Mouse (Mus musculus) MN1 (cell line): ENCODE results near the gene Frem2.
A peak's percentile ranks its signal among the peaks of the same experiment; 100 is the strongest.

Experiments used
- DNase-seq: peaks from one replicate; pipeline ENCODE4 v3.0.0-alpha.2; 2016; ENCODE audit warnings: low spot score

The Frem2 gene

DNA sequence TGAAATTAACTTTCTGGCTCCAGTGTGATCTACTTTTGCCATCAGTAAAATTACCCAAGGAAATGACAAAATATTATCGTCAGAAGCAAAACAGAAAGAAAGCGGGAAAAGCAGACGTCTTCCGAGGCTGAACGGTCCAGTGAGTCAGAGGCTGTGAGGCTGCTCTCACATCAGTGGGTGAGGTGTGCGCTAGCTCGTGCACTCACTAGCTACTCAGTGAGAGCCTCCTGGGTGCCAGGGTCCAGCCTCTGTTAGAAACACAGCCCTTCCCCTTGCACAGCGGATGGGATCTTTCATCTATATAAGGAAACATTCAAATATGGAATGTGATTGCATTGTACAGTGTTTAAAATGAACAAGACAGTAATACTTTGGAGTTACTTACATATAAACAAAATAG is 36.8 kb downstream of the Frem2 start:
- no peak for DNase-seq

DNA sequence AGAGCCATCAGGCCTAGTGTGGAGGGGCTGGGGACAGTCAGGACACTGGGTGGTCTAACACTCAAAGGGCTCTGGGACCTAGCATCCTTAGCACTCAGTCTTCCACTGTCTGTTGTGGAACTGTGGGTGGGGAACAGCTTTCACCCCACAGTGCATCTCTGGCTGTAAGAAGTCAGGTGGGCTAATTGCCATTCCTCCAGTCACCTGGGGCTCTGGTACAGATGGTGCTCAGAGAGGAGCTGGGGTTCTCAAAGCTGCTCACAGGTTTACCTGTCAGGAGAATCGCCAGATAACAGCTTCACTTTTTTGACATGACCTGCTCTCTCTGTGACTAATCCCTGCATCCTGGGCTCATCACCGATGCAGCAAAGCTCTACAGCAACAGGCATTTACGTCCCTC is 46.0 kb downstream of the Frem2 start:
- DNase-seq: no peak

DNA sequence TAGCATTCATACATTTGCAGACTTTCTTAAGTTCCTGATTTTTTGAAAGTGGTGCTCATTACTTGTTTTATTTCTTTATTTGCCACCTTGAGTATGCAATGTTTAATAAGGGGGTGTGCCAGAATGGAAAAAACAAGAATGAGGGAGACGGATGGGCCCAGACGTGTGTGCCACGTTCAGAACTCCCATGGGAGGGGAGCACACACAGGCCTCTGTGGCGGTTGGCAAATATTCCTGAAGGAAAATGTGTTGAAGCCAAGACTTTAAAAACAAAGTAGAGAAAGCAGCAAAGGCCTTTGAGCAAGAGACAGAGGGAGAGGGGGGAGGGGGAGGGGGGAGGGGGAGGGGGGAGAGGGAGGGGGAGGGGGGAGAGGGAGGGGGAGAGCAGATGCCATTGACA is 47.3 kb downstream of the Frem2 start:
- no peak for DNase-seq

DNA sequence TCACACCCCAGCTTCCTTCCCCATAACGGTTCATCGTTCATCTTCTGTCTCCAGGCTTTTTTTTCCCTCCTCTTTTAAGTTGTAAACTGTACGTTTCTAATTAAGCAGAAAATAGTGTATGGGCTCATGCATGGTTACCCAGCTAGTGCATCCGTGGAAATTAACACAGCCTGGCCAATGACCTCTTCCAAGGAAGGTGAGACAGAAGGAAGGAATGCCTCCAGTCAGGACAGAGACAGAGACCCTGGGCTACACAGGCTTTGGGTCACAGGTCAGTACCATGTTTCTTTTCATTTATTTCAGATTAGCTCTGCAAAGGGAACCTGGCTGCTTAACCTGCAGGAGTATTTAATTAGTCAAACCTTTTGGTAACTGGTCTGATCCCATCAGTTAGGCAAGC is 57.0 kb downstream of the Frem2 start:
- DNase-seq: no peak

DNA sequence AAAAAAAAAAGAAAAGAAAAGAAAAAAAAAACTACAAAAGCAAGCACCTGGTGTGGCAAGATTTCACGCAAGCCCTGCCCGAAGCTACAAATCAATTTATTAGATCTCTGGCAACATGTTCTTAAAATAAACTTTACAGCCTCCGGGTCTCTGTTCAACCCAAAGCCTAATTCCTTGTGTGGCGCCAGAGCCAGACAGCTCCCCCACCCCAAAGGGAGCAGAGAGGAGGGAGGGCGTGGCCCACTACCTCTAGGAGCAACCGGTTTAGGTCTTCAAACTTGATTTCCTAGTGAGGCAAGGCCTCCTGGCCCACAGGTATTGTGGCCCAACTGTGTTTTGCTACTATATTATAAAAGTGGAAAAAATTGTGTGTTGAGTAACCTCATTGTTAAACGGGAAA is 57.8 kb downstream of the Frem2 start:
- DNase-seq: no peak

DNA sequence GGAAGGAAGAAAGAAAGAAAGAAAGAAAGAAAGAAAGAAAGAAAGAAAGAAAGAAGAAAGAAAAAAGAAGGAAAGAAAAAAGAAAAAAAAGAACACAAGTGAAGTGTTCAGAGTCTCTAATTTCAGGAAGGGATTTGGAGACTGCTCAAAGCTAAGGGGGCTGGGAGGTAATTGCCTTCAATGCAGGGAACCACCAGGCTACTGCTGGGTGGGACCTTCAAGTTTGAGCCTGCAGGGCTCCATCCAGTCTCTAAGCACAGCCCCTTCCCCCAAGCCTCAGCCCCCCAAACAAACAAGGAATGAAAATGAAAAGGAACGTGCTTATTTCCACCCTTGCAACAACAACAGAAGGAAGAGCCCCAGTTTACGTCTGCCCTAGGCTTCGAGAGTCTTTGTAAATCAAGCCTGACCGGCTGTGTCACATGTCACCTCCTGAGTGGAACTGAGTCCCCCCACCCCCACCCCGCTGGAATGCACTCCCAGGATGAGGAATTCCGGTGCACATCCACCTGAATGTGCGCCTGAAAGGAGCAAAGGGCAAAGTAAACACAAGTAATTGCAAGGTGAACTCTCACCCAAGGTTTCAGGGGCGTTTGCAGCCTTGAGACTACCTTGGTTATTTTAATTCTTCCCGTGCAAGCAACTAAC is 58.9 kb downstream of the Frem2 start:
- DNase-seq: no peak

DNA sequence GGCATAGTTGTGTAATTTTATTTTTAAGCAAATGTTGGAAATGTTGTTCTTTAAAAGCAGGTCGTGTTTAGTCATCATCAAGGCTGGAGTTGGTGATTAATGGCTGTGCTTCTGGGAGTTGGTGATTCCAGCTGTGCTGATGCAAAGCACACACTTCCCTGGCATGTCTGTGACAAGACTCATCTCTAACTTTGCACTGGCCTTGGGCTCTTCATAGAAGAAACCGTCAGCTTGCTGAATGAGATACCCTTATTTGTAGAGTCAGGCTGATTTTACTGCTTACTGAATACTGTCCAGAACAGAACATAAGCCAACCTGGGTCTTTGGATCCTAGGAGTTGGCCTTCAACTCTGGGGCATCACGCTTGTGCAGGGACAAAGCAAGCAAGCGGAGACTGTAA is 62.7 kb downstream of the Frem2 start:
- DNase-seq: no peak

DNA sequence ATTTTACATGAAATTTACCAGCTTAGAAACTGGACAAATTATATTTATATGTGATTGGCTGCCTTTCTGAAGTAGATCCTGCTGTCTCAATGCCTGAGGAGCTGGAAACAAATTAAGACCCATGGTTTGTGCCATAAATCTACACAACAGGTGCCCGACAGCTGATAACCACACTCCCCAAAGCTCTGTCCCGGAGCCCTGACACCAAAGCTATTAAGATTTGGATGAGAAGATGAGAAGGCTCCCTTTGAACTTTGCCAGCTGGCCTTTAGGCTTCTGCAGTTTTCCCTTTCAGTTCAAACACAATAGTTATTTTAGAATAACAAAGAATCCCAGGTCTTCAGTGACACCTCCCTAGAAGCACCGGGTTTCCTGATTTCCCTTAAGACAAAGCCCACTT is 63.4 kb downstream of the Frem2 start:
- no peak for DNase-seq

DNA sequence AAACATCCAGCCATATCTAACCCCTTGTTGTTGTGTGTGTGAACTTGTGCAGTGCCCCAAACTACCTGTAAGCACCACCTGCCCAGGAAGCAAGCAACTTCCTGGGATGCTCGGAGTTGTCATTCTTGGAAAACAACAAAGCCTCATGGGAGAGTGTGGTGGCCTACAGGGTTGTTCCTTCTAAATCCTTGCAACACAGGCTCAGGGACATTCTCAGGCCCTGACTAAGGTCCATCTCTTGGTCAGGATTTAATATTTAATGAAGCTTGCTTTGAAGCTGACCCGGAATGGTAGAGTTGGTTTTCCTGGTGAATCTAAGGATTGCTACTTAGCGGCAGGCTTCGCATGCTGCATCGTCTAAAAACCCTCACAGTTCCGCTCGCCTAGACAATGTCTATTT is 65.1 kb downstream of the Frem2 start:
- DNase-seq: no peak

DNA sequence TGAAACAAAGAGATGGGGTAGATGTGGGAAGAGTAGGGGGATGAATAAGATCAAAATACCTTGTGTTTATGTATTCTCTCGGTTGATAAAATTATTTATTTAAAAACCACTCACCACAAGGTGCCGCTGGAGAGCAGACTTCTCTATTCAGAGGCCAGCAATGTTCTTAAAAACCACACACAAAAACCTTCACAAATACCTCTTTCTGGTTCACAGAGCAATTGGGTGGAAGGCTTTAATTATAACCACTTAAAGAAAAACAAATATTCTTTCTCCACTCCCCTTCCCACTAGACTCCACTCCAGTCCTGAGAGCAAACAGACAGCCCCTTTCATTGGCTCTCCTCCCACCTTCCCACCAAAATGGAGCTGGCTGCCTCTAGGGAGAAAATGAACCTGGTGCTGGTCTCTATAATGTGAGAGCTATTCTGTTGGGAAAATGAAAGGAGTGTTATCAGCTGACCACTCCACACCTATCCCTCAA is 67.0 kb downstream of the Frem2 start:
- peak; percentile 23 for DNase-seq

DNA sequence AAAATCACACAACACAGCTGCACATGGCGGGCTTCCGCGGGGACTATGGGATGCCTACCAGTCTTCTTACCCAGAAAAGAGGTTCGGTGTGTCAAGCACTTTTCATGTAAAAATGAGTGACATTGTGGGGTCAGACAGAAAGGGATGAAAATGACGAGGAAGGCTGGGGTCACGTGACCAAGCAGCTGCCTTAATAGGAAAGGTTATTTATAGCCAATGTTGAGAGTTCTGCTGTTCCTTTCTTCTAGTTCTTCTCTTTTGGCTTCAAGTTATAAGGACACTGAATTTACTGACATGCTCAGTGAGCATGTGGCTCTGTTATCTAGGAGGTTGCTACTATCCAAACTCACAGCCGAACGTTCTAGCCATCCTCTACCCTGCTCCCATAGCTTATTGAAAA is 73.9 kb downstream of the Frem2 start:
- DNase-seq: no peak

DNA sequence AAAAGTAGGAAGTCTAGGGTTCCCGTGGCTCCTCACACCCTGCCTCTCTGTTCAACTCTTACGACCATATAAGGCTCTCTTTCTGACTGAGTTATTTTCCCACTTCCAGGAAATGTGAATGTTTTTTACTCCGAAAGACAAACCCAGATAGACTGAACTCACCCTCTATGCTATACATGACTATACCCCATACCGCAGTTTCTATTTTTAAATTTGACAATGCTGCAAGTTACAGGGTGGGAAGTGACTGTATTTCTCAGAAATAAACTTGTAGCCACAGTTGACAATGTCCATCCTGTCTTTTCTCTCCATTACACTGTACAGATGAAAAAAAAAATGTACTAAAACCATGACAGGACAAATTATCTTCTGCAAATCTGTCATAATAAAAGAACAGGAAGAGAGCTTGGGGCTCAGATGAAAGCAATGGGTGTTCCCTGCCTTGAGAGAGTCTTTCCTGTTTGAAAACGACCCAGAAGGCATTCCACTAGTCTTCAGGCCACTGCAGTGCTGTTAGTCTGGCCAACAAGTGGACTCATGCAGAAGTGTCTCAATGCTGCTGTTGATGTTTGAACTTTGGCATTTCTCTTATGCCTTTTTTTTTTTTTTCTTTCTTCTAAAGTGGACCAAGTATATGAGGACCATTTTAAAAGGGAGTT is 76.4 kb downstream of the Frem2 start:
- DNase-seq: no peak

DNA sequence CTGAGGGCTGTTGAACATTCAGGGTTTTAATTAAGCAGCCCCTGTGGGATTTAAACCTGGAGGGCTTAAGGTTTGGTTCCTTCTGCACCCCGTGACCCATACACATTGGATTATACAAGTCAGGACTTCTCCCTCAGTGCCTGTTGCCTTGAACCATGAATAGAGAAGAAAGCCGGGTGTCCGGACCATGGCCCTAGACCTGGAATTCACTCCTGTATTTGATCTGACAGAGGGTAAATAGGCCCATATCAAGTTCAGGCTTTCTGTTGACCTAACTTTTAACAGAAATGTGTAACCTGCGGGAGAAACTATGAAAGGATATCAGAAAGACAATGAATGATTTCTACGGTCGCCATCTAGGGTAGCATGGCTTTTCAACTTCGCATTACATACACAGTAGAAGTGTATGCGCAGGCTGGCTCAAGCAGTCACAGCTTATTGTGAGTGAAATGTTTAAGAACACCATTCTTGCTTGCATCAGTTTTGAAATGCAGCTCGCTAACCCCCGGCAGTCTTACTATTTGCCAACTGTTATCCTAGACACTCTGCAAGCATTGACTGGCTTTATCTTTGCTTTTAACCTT is 77.9 kb downstream of the Frem2 start:
- no peak for DNase-seq

DNA sequence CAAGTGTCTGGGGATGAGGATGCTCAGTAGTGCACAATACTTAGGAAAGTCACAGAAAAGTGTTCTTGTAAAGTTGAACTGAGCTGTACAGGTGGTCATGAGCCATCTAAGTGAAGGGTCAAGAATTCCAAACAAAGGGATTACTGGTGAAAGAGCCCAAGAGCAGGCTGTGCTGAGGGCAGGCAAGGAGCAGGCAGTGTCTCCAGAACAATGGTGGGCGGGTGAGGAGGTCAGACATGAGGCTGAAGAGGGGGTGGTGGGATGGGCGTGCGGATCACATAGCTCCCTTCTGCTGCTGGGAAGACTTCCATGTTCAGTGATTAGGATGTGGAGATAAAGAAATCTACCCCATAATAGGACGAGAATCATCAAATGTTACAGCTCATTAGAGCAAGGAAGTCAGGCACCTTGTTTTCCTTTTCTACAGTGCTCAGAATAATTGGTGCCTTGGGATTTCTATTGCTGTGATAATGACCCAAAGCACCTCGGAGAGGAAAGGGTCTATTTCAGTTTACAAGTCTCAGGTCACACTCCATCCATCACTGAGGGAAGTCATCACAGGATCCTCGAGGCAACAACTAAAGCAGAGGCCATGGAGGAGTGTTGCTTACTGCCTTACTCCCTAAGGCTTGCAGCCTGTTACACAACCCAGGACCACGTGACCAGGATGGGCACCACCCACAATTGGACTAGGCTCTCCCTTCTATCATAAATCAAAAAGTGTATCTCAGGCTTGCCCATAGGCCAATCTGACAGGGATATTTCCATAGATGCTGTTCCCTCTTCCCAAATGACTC is 80.6 kb downstream of the Frem2 start:
- no peak for DNase-seq

DNA sequence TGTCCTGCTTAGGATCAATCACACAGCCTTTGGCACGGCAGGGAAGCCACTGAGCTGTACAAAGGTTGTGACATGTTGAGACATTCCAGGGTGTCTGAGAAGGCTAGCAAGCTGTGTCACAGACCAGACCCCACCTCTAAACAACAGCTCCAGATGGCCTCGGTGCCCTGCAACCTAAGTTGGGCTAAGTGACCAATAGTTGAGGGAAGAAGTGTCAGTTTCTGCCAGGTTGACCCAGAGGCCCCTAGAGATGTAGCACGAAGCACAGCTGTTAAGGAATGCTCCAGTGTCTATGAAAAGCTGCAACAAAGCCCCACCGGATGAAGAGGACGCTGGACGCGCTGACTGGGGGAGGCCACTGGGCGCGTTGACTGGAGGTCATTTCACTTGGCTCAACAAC is 83.0 kb downstream of the Frem2 start:
- DNase-seq: no peak

DNA sequence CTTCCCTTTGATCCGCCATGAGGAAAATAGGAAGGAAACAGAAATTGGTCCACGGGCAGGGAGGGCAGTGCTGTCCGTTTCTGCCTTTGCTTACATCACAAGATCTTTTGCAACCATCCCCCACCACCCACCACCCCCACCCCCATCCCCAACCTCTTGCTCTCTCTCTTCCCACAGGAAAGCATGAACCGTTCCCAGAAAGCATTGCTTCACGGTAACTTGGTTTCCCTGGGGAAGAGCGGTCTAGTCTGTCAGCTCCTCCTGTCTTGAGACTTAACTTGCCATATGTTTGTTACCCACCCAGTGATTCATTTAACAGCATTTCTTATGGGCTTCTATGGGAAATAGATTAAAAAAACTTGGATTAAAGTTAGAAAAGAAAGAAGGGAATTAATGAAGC is 85.5 kb downstream of the Frem2 start:
- no peak for DNase-seq

DNA sequence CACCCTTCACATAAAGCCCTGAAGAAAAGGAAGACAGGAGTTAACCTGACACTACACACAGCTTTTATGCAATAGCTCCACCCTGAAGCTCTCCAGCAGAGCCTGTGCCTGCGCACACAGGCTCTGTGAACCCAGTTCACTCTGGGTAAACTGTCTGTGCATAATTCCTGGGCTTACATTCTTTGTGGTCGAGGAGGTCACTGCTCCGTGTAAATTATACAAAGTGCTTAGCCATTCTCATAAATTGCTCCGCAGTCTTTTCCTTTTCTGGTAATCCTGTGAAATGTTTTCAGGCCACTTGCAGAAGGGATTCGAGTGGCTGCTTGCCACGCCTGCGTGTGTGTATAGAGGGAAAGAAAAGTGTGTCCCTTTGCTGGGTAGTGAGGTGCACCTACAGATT is 92.6 kb downstream of the Frem2 start:
- no peak for DNase-seq

DNA sequence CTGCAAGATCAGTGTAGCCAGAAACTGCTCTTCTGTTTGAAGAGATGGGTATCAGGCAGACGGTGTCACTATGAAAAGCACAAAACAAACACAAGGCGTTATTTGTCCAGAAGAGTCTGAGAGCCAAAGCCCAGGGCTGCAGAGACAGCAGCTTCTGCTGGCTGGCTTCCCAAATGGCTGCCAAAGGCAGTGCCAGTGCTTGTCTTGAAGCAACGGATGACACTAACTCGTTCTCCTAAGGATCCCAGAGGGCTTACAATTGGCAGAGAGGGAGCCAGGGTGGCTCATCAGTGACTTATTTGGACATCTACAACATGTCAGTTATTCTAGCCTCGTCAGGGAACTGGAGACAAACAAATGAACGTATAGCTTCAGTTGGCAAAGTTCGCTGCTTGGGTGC is 93.4 kb downstream of the Frem2 start:
- DNase-seq: no peak

DNA sequence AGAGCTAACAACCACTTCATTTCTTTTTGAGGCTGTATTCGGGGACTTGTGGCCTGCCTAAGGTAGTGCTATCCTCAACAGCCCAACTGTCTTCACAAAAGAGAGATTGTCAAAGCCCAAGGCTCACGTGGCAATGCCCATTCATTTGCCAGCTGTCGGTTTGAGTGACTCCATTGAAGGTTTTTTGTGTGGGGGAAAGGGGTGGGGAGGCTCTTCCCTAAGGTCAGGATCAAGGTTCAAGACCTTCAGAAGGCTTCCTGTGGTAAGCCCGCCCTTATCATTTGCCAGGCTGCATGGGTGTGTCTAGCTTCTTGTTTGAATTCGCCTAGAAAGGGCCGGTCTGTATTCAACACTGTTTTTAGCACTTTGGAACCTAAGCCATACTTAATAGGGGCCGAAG is 95.3 kb downstream of the Frem2 start:
- DNase-seq: no peak

DNA sequence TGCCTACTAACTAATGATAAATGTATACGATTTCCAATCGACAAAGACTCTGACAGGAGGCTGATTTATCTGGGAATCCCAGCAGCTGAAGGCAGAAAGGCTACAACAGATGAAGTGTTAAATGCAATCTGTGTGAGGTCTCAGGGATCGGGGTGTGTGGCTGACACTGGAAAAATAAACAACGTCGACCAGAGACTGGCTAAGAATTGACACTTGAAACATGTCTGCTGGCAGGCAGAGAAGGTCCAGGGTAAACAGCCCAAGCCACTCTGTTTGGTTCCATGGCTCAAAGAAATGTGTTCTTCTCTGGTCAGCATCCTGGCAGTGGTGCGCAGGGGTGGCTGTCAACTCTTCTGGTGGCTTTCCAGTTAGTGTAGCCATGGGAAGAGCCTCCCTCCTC is 98.1 kb downstream of the Frem2 start:
- DNase-seq: no peak

DNA sequence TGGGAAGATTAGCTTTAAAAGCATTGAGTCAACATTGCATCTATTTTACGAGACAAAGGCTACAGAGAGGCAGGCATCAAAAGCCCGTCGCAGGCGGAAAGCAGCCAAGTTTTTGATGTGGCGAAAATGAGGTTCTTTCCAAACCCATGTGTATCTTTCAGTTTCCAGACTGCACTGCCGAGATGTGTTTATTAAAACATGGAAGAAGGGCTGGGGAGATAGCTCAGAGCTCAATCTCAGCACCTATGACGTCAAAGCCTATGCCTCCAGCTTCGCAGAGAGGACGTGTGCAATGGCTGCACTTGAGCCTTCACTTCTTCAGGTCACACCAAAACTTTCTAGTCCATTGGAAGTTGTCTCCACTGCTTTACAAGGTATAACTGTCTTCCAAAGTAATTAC is 98.9 kb downstream of the Frem2 start:
- no peak for DNase-seq

DNA sequence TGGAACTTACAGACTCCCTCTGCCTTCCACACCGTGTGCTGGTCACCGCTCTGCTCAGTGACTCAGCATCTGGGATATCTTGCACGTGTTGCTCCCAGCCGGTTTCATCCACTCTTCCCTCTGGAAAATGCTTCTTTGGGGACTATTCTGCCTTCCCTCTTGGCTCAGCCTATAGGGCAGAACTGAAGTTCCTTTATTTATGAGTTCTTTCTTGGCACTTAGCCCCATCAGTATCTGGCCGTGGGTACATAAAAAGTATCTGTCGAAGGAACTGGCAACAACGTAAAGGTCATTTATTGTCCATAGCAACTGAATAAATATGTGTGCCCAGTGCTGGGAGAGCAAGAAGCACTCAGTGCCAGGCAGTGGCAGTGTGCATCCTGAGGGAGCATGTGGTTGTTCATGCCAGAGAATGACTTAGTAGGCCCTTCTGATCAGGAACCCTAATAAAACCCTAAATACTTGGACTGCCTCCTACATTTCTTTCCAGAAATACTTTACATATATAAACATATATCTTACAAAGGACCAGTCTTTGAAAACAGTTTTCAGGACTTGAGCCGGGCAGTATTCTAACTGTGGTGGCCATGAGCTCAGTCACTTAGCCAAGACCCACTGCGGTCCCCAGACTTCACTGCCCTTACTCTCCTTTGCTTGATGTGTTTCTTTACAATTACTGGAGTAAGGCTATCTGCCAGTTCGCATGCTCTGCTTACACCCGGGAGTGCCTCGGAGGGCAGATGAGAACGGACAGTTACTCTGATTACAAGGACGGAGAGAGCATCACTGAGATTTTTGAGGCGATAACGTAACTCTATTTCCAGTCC is 99.6 kb downstream of the Frem2 start:
- no peak for DNase-seq
